Mouse (Mus musculus) midbrain, embryonic 16.5 days (tissue): ENCODE measurements around the gene Stim1. TPM values are rescaled to one million over a fixed set of nuclear protein-coding genes. Genes with fewer than 3 reads are reported as not detected.

Experiments used
- ATAC-seq: fragments of 200-750 bp; cut with Nextera tagmentation; 2 replicates; pipeline ENCODE4 v1.8.0; 2017; ENCODE audit warnings: moderate TSS enrichment
- H3K27ac ChIP-seq: fragments of 300-500 bp; sonication (generic); 2 replicates; pipeline ENCODE4 v1.5.1; 2014; ENCODE audit warnings: mild to moderate bottlenecking, low read length, mixed read lengths
- H3K27me3 ChIP-seq: fragments of 300-500 bp; sonication (generic); 2 replicates; pipeline ENCODE4 v1.6.1; 2014; ENCODE audit warnings: low read depth, low read length, mixed read lengths; ENCODE audit not compliant: control insufficient read depth, insufficient read depth
- H3K36me3 ChIP-seq: fragments of 300-500 bp; sonication (generic); 2 replicates; pipeline ENCODE4 v1.6.1; 2014; ENCODE audit warnings: mild to moderate bottlenecking, low read length, moderate library complexity, mixed read lengths; ENCODE audit not compliant: control insufficient read depth, insufficient read depth
- H3K4me1 ChIP-seq: fragments of 300-500 bp; sonication (generic); 2 replicates; pipeline ENCODE4 v1.6.1; 2014; ENCODE audit warnings: mild to moderate bottlenecking, low read length, mixed read lengths; ENCODE audit not compliant: control insufficient read depth, insufficient read depth
- H3K4me2 ChIP-seq: fragments of 300-500 bp; sonication (generic); 2 replicates; pipeline ENCODE4 v1.6.1; 2014; ENCODE audit warnings: mild to moderate bottlenecking, low read length, mixed read lengths
- H3K4me3 ChIP-seq: fragments of 300-500 bp; sonication (generic); 2 replicates; pipeline ENCODE4 v1.5.1; 2014; ENCODE audit warnings: low read depth, mild to moderate bottlenecking, low read length, moderate library complexity, mixed read lengths
- H3K9ac ChIP-seq: fragments of 300-500 bp; sonication (generic); 2 replicates; pipeline ENCODE4 v1.6.1; 2014; ENCODE audit warnings: low read depth, low read length, mixed read lengths
- H3K9me3 ChIP-seq: fragments of 300-500 bp; sonication (generic); replicated peaks from 2 replicates; pipeline ENCODE4 v1.6.1; 2014; ENCODE audit warnings: mild to moderate bottlenecking, low read length, mixed read lengths; ENCODE audit not compliant: control insufficient read depth, poor library complexity, severe bottlenecking
- WGBS: fragments of 180-500 bp; shearing (Covaris S2); extraction: QIAGEN DNeasy Blood & Tissue Kit; methylation state at CpG from one replicate; pipeline ENCODE4 v1.1.7; 2014; 5-methylcytosine and 5-hydroxymethylcytosine counted together
- polyA plus RNA-seq: library from polyadenylated mRNA; unstranded; fragments of >200 nt; fragmentation: Nextera tagmentation; extraction: Ambion mirVana; gene quantifications from 2 replicates; pipeline ENCODE4 v1.2.1, GENCODE M21; 2015

Stim1 gene
- polyA plus RNA-seq, 1 experiment from 2014 or later, result 12.5 TPM

GRCm38 (mm10) chr7:102310266-102310665, 42.7 kb downstream of the Stim1 start:
- Histone ChIP-seq H3K9ac (no peak overlapping the region), H3K9me3 (0 out of 2 replicates have a peak, but pooled peaks cover 3% of the 10 kb centered on the region), H3K27ac (no peak overlapping the region), H3K4me2 (no peak overlapping the region), H3K4me1 (no peaks in the 10 kb centered on the region), H3K27me3 (no peaks in the 10 kb centered on the region), H3K4me3 (no peak overlapping the region), H3K36me3 (no peaks in the 10 kb centered on the region)
- ATAC-seq, result no peak

GRCm38 (mm10) chr7:102310821-102311220, 43.2 kb downstream of the Stim1 start:
- WGBS, result 86% methylated on average over 5 of the region's 5 CpGs
- Histone ChIP-seq H3K9ac (no peak overlapping the region), H3K9me3 (0 out of 2 replicates have a peak, but pooled peaks cover 3% of the 10 kb centered on the region), H3K4me3 (no peak overlapping the region), H3K27me3 (no peaks in the 10 kb centered on the region), H3K4me1 (no peaks in the 10 kb centered on the region), H3K4me2 (no peak overlapping the region), H3K27ac (no peak overlapping the region), H3K36me3 (no peaks in the 10 kb centered on the region)
- no peak for ATAC-seq

- 92% methylated on average over 4 of the region's 4 CpGs for WGBS
- Histone ChIP-seq H3K27me3 (no peaks in the 10 kb centered on the region), H3K9ac (no peak overlapping the region), H3K4me2 (no peak overlapping the region), H3K27ac (no peak overlapping the region), H3K4me3 (no peak overlapping the region), H3K9me3 (0 out of 2 replicates have a peak, but pooled peaks cover 3% of the 10 kb centered on the region), H3K36me3 (no peaks in the 10 kb centered on the region), H3K4me1 (no peaks in the 10 kb centered on the region)
- no peak for ATAC-seq
Observed at GRCm38 (mm10) chr7:102312840-102313534, 45.4 kb downstream of the Stim1 start.

GRCm38 (mm10) chr7:102313535-102313863, 45.9 kb downstream of the Stim1 start:
- Histone ChIP-seq H3K4me3 (no peak overlapping the region), H3K27ac (no peak overlapping the region), H3K36me3 (no peaks in the 10 kb centered on the region), H3K9ac (no peak overlapping the region), H3K4me1 (no peaks in the 10 kb centered on the region), H3K4me2 (no peak overlapping the region), H3K9me3 (0 out of 2 replicates have a peak, but pooled peaks cover 3% of the 10 kb centered on the region), H3K27me3 (no peaks in the 10 kb centered on the region)
- ATAC-seq, result no peak
- 72% methylated on average over 2 of the region's 2 CpGs for WGBS

- Histone ChIP-seq H3K36me3 (no peaks in the 10 kb centered on the region), H3K27ac (no peak overlapping the region), H3K4me2 (no peak overlapping the region), H3K4me3 (no peak overlapping the region), H3K4me1 (no peaks in the 10 kb centered on the region), H3K9me3 (no peaks in the 10 kb centered on the region), H3K27me3 (no peaks in the 10 kb centered on the region), H3K9ac (no peak overlapping the region)
- 78% methylated on average over 1 of the region's 1 CpGs for WGBS
- no peak for ATAC-seq
Observed at GRCm38 (mm10) chr7:102314107-102314506, 46.5 kb downstream of the Stim1 start.

- Histone ChIP-seq H3K4me3 (no peak overlapping the region), H3K9me3 (no peaks in the 10 kb centered on the region), H3K36me3 (no peaks in the 10 kb centered on the region), H3K4me1 (no peaks in the 10 kb centered on the region), H3K4me2 (no peak overlapping the region), H3K27me3 (no peaks in the 10 kb centered on the region), H3K9ac (no peak overlapping the region), H3K27ac (no peak overlapping the region)
- no peak for ATAC-seq
Observed at GRCm38 (mm10) chr7:102314908-102315307, 47.3 kb downstream of the Stim1 start.

GRCm38 (mm10) chr7:102315435-102315834, 47.8 kb downstream of the Stim1 start:
- 65% methylated on average over 7 of the region's 7 CpGs for WGBS
- ATAC-seq, result no peak

GRCm38 (mm10) chr7:102317583-102318168, 50.1 kb downstream of the Stim1 start:
- Histone ChIP-seq H3K4me3 (no peak overlapping the region), H3K27ac (no peak overlapping the region), H3K36me3 (no peaks in the 10 kb centered on the region), H3K9ac (no peak overlapping the region), H3K4me1 (no peaks in the 10 kb centered on the region), H3K27me3 (no peaks in the 10 kb centered on the region), H3K9me3 (no peaks in the 10 kb centered on the region), H3K4me2 (no peak overlapping the region)
- ATAC-seq, result no peak
- WGBS, result 97% methylated on average over 3 of the region's 3 CpGs

More at GRCm38 (mm10) chr7:102315435-102315834, 47.8 kb downstream of the Stim1 start:
- H3K36me3 ChIP-seq, result no peaks in the 10 kb centered on the region
- no peaks in the 10 kb centered on the region for H3K4me1 ChIP-seq
- H3K4me3 ChIP-seq, result no peak overlapping the region
- H3K9ac ChIP-seq, result no peak overlapping the region
- no peaks in the 10 kb centered on the region for H3K27me3 ChIP-seq
- no peak overlapping the region for H3K27ac ChIP-seq
- no peaks in the 10 kb centered on the region for H3K9me3 ChIP-seq
- no peak overlapping the region for H3K4me2 ChIP-seq

- H3K9me3 ChIP-seq, result no peaks in the 10 kb centered on the region
- H3K4me1 ChIP-seq, result no peaks in the 10 kb centered on the region
- H3K9ac ChIP-seq, result no peak overlapping the region
- WGBS, result 85% methylated on average over 5 of the region's 5 CpGs
- H3K4me3 ChIP-seq, result no peak overlapping the region
- H3K27me3 ChIP-seq, result no peaks in the 10 kb centered on the region
- no peak overlapping the region for H3K4me2 ChIP-seq
- no peak overlapping the region for H3K27ac ChIP-seq
- ATAC-seq, result no peak
- H3K36me3 ChIP-seq, result no peaks in the 10 kb centered on the region
Observed at GRCm38 (mm10) chr7:102322137-102322536, 54.5 kb downstream of the Stim1 start.
